Mouse (Mus musculus): ENCODE data around the gene Gm19426. TPM values are rescaled to one million over a fixed set of nuclear protein-coding genes. Genes with fewer than 3 reads are reported as not detected.

Gm19426 gene
- total RNA-seq, 1 experiment: 13.1 TPM

DNA sequence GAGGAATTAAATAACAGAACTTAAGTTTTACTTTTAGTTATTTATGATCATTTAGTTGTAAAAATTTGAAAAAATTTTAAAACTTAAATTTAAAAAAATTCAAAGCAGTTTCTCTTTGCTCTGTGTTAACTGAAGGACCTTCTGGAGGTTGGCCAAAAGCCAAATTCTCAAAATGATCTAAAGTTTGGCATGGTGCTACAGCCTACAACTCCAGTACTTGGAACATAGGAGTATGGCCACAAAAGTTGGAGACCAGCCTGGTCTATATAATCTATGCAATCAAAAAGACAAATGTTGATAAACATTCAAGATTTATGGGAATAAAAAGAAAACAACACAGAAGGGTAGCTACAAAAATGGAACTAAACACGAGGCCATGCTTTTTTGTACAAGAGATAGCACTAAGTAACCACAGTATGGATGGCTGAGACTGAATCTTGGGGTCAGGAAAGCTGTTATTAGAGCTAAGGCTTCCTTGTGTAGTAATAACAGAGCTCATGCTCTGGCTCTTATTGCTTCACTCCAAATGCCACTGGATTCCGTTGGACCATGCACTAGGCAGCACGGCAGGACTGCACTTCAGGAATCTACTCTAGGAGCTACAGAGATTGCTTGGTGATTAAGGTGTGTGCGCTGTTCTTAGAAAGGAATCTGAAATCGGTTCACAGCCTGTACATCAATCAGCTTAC lies 48.3 kb downstream of the Gm19426 start:
- no peak overlapping the region for H3K27ac ChIP-seq (ENCODE audit: insufficient read depth, low read depth, low read length, poor library complexity, severe bottlenecking)
- peaks cover 10% of the 10 kb centered on the region for H3K36me3 ChIP-seq (ENCODE audit: control insufficient read depth, insufficient read depth, low read length, poor library complexity, severe bottlenecking)
- no peaks in the 10 kb centered on the region for H3K4me1 ChIP-seq (ENCODE audit: control insufficient read depth in 2 of 2, insufficient read depth in 2 of 2, low read length in 2 of 2, poor library complexity in 1 of 2)
- in situ Hi-C loops (cut with MboI; ENCODE audit: low sequenced_read_pairs in 2 of 2, unreplicated experiment in 2 of 2): no loop called here
- no peak overlapping the region for H3K4me3 ChIP-seq (ENCODE audit: insufficient read depth in 1 of 2, low read depth in 1 of 2, low read length in 2 of 2, poor library complexity in 1 of 2, severe bottlenecking in 1 of 2)
- H3K9me3 ChIP-seq (ENCODE audit: control insufficient read depth, insufficient read depth, low read depth, low read length): no peaks in the 10 kb centered on the region
- no peak for TF ChIP-seq ZNF384 (IDR thresholded peaks at IDR 0.05; ENCODE audit: low read depth, low read length)
- TF ChIP-seq MAFK (IDR thresholded peaks at IDR 0.05; ENCODE audit: insufficient read depth, low read depth, low read length): no peak
- no peak for TF ChIP-seq ZC3H11A (IDR thresholded peaks at IDR 0.05; ENCODE audit: borderline replicate concordance, low read depth, low read length)
- no peak for TF ChIP-seq CHD2 (IDR thresholded peaks at IDR 0.05; ENCODE audit: low read depth, low read length)
- TF ChIP-seq HCFC1 (IDR thresholded peaks at IDR 0.05; ENCODE audit: borderline replicate concordance, insufficient read depth, low read length): no peak
- no peak for DNase-seq (ENCODE audit: low read depth, low spot score)
- H3K9ac ChIP-seq (ENCODE audit: insufficient read depth, low read depth, low read length, poor library complexity, severe bottlenecking): no peak overlapping the region

Other genes with a start within 250 kb of the Gm19426 start
- gene Ctnnd1, start 92.9 kb downstream of the Gm19426 start, total RNA-seq (2012; rRNA removed): 48.2 and 51.5 TPM in 2 replicates
- 3.2 and 3.6 TPM in 2 replicates for gene Btbd18, start 84.6 kb downstream of the Gm19426 start, total RNA-seq (2012; rRNA removed)
- gene Selenoh, start 72.9 kb downstream of the Gm19426 start, total RNA-seq (2012; rRNA removed): 546 and 589 TPM in 2 replicates
- gene Gm28635, start 65.6 kb downstream of the Gm19426 start, total RNA-seq (2012; rRNA removed): 1.1 and 2.7 TPM in 2 replicates
- 17.1 and 31.4 TPM in 2 replicates for gene Med19, start 65.3 kb downstream of the Gm19426 start, total RNA-seq (2012; rRNA removed)
- gene Tmx2, start 64.5 kb downstream of the Gm19426 start, total RNA-seq (2012; rRNA removed): 160 and 193 TPM in 2 replicates
- gene Zdhhc5, start 28.5 kb downstream of the Gm19426 start, total RNA-seq (2012; rRNA removed): 34.8 and 39.0 TPM in 2 replicates
- gene Clp1, start 16.3 kb downstream of the Gm19426 start, total RNA-seq (2012; rRNA removed): 28.6 and 36.4 TPM in 2 replicates
- gene Ypel4, start 9.6 kb downstream of the Gm19426 start, total RNA-seq (2012; rRNA removed): 0.89 and 1.8 TPM in 2 replicates
- 6.3 and 12.2 TPM in 2 replicates for gene Serping1, start 31.8 kb upstream of the Gm19426 start, total RNA-seq (2012; rRNA removed)
- gene Ube2l6, start 55.2 kb upstream of the Gm19426 start, total RNA-seq (2012; rRNA removed): 0.58 and 1.9 TPM in 2 replicates
- 4.4 and 4.9 TPM in 2 replicates for gene Smtnl1, start 79.0 kb upstream of the Gm19426 start, total RNA-seq (2012; rRNA removed)
- gene Timm10, start 83.3 kb upstream of the Gm19426 start, total RNA-seq (2012; rRNA removed): 60.2 and 73.5 TPM in 2 replicates
- gene Slc43a1, start 95.2 kb upstream of the Gm19426 start, total RNA-seq (2012; rRNA removed): 30.2 and 47.0 TPM in 2 replicates
- 0.79 and 0.80 TPM in 2 replicates for gene Rtn4rl2, start 143.1 kb upstream of the Gm19426 start, total RNA-seq (2012; rRNA removed)
- 12.9 and 13.8 TPM in 2 replicates for gene Slc43a3, start 192.9 kb upstream of the Gm19426 start, total RNA-seq (2012; rRNA removed)
- gene Prg2, start 236.8 kb upstream of the Gm19426 start, total RNA-seq (2012; rRNA removed): not detected in 2 replicates
- gene Prg3, start 244.6 kb upstream of the Gm19426 start, total RNA-seq (2012; rRNA removed): not detected in 2 replicates

Measured in ES-E14 (cell line).